Mouse (Mus musculus) E14TG2a.4 (cell line): ENCODE results near the gene Npb.

Experiments
- H3K27me3 ChIP-seq: 2 replicates; pipeline ENCODE4 v1.6.1; 2014; ENCODE audit warnings: low read length, control low read depth; ENCODE audit not compliant: insufficient read depth
- H3K36me3 ChIP-seq: 2 replicates; pipeline ENCODE4 v1.6.1; 2014; ENCODE audit warnings: low read length, control low read depth; ENCODE audit not compliant: insufficient read depth
- H3K4me1 ChIP-seq: replicated peaks from 2 replicates; pipeline ENCODE4 v1.6.1; 2014; ENCODE audit warnings: low read depth, low read length, control low read depth
- H3K4me3 ChIP-seq: replicated peaks from 2 replicates; pipeline ENCODE4 v1.5.1; 2014; ENCODE audit warnings: mild to moderate bottlenecking, low read length
- H3K9me3 ChIP-seq: 2 replicates; pipeline ENCODE4 v1.6.1; 2014; ENCODE audit warnings: low read length, control low read depth
- CTCF ChIP-seq: conservative IDR thresholded peaks from 2 replicates; pipeline ENCODE4 v1.5.1; 2014; ENCODE audit warnings: low read length
- NANOG ChIP-seq: IDR thresholded peaks from 2 replicates; pipeline ENCODE4 v1.6.1; 2014; ENCODE audit warnings: borderline replicate concordance, low read length, mixed read lengths
- POU5F1 ChIP-seq: IDR thresholded peaks from 2 replicates; pipeline ENCODE4 v1.6.1; 2014; ENCODE audit warnings: low read length, borderline replicate concordance

Npb gene

GRCm38 (mm10) chr11:120642939-120643600 lies 34.8 kb downstream of the Npb start:
- peaks cover 37% of the 10 kb centered on the region for H3K27me3 ChIP-seq
- H3K4me1 ChIP-seq, result peaks cover 58% of the 10 kb centered on the region
- TF ChIP-seq CTCF (no peak), NANOG (no peak), POU5F1 (no peak)
- H3K36me3 ChIP-seq, result peaks cover 38% of the 10 kb centered on the region
- no peaks in the 10 kb centered on the region for H3K9me3 ChIP-seq
- peak overlapping the region; percentile 82 for H3K4me3 ChIP-seq

DNA sequence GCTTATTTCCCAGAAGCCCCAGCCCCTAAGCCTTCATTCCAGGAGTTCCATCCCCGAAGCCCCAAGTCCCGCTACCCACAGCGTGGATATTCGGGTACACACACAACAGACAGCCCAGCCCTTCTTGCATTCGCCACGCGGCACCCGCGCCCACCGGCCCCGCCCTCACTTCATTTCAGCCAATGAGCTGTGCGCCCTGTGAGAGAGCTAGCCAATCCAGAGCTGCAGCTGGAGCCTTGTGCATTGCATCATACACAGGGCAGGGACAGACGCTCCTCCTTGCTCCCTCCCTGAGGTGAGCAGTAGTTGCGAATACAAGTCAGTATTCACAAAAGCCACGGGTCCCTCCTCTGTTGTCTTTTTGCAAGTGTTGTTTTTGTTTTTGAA lies 35.3 kb downstream of the Npb start, which contains the start of gene Pycr1:
Pycr1 (minus strand) TSS at position 169 of the 387 bp plus-strand sequence.
- H3K4me1 ChIP-seq, result peaks cover 64% of the 10 kb centered on the region
- peaks cover 37% of the 10 kb centered on the region for H3K27me3 ChIP-seq
- TF ChIP-seq NANOG, result no peak
- TF ChIP-seq CTCF, result no peak
- no peaks in the 10 kb centered on the region for H3K9me3 ChIP-seq
- peaks cover 37% of the 10 kb centered on the region for H3K36me3 ChIP-seq
- peak within 1 kb of the TSS; percentile 82 for H3K4me3 ChIP-seq

- Histone ChIP-seq H3K4me3 (peak overlapping the region; percentile 73), H3K4me1 (peaks cover 52% of the 10 kb centered on the region), H3K9me3 (no peaks in the 10 kb centered on the region), H3K27me3 (peaks cover 33% of the 10 kb centered on the region), H3K36me3 (peaks cover under 1% of the 10 kb centered on the region; the same call in 1 of the 2 replicates)
- no peak for TF ChIP-seq POU5F1
- TF ChIP-seq CTCF, result no peak
- TF ChIP-seq NANOG, result no peak
Observed at GRCm38 (mm10) chr11:120647047-120647830, 39.0 kb downstream of the Npb start.

DNA sequence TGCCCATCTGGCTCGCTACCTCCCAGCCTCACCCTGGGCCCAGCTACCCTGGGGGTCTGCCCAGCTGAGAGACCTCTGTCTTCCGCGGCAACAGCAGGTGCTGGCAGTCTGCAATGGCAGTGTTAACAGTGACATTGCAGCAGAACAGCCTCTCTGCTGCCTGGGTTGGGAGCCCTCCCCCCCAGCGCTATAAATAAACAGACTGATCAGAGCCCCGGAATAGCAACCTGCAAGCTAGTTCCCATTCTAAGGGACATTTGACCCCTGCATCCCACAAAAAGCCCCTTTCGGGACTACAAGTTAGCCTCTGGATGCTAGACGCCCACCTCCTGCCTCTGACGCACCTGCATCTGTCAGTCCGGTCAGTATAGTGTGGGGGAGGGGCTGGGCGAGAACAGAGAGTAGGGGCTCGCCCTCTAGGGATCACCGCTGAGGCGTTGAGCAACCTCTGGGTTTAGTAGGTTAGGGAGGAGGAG lies 39.8 kb downstream of the Npb start, which contains the start of gene Myadml2:
Myadml2 (minus strand) TSS at position 158 of the 476 bp plus-strand sequence.
- TF ChIP-seq POU5F1 (no peak), NANOG (no peak), CTCF (no peak)
- peaks cover 51% of the 10 kb centered on the region for H3K4me1 ChIP-seq
- no peaks in the 10 kb centered on the region for H3K9me3 ChIP-seq
- H3K36me3 ChIP-seq, result 0 out of 2 replicates have a peak, but pooled peaks cover 3% of the 10 kb centered on the region
- peak within 1 kb of the TSS; percentile 73 for H3K4me3 ChIP-seq
- peaks cover 25% of the 10 kb centered on the region for H3K27me3 ChIP-seq

- Histone ChIP-seq H3K4me1 (peaks cover 65% of the 10 kb centered on the region), H3K4me3 (no peak overlapping the region), H3K36me3 (peaks cover 41% of the 10 kb centered on the region), H3K9me3 (no peaks in the 10 kb centered on the region), H3K27me3 (peaks cover 12% of the 10 kb centered on the region)
- TF ChIP-seq POU5F1 (no peak), CTCF (peak; percentile 85)
Observed at GRCm38 (mm10) chr11:120651872-120652271, 43.6 kb downstream of the Npb start.

GRCm38 (mm10) chr11:120654741-120655140 lies 46.5 kb downstream of the Npb start:
- H3K36me3 ChIP-seq, result peaks cover 62% of the 10 kb centered on the region
- TF ChIP-seq POU5F1, result no peak
- no peak for TF ChIP-seq CTCF
- TF ChIP-seq NANOG, result no peak

GRCm38 (mm10) chr11:120657301-120657700 lies 49.0 kb downstream of the Npb start:
- H3K36me3 ChIP-seq, result peaks cover 62% of the 10 kb centered on the region
- no peak overlapping the region for H3K4me3 ChIP-seq
- no peak for TF ChIP-seq NANOG
- no peak for TF ChIP-seq POU5F1
- TF ChIP-seq CTCF, result no peak
- peaks cover 27% of the 10 kb centered on the region for H3K27me3 ChIP-seq
- no peaks in the 10 kb centered on the region for H3K9me3 ChIP-seq
- H3K4me1 ChIP-seq, result peaks cover 74% of the 10 kb centered on the region

More at GRCm38 (mm10) chr11:120654741-120655140, 46.5 kb downstream of the Npb start:
- Histone ChIP-seq H3K27me3 (peaks cover 21% of the 10 kb centered on the region), H3K4me3 (no peak overlapping the region), H3K4me1 (peaks cover 70% of the 10 kb centered on the region), H3K9me3 (no peaks in the 10 kb centered on the region)
